Mouse (Mus musculus): ENCODE measurements around the gene Meiob. TPM values are rescaled to one million over a fixed set of nuclear protein-coding genes. Genes with fewer than 3 reads are reported as not detected.

The Meiob gene
- total and polyA plus RNA-seq, 2 experiments from 2014 or later, result not detected

DNA sequence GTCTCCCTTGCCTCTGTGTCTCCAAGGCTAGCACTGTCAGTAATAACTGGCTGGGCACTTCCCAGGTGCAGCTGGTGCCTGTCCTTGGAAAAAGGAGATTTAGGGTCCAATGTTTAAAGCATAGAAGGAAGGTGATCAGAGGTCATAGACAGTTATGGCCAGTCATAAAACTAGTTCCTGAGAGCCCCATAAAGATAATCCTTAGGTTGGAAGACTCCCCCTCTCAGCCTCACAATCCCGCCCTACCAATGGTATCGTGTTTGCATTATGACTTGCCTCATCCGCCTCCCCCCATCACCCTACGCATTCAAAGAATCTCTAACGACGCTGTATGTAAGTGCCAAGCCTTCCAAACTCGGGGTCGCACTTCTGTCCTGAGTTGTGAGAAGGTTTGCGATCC lies 40.4 kb downstream of the Meiob start:
- no peaks in the 10 kb centered on the region for H3K36me3 ChIP-seq (ENCODE audit: insufficient read depth, low read length)
- no peak overlapping the region for H3K4me3 ChIP-seq (ENCODE audit: low read length)
- no peak overlapping the region for H3K4me2 ChIP-seq (ENCODE audit: low read depth, low read length)
- WGBS, result 68% methylated on average over 9 of the region's 9 CpGs
- TF ChIP-seq CTCF (IDR thresholded peaks at IDR 0.05; ENCODE audit: low read depth), result no peak
- ATAC-seq, result no peak
- H3K4me1 ChIP-seq (ENCODE audit: insufficient read depth, low read length), result peaks cover 10% of the 10 kb centered on the region; the same call in 1 of the 2 replicates
- no peak for DNase-seq (ENCODE audit: low spot score)
- H3K27ac ChIP-seq, result no peak overlapping the region
- H3K9ac ChIP-seq (replicated peaks; ENCODE audit: low read length), result no peak overlapping the region
- H3K9me3 ChIP-seq (ENCODE audit: low read length), result no peaks in the 10 kb centered on the region
- no peaks in the 10 kb centered on the region for H3K27me3 ChIP-seq (ENCODE audit: insufficient read depth, low read length)

- Histone ChIP-seq H3K27me3 (ENCODE audit: insufficient read depth, low read length) (no peaks in the 10 kb centered on the region), H3K4me3 (ENCODE audit: low read length) (no peak overlapping the region), H3K9ac (replicated peaks; ENCODE audit: low read length) (no peak overlapping the region), H3K9me3 (ENCODE audit: low read length) (no peaks in the 10 kb centered on the region), H3K27ac (no peak overlapping the region), H3K36me3 (ENCODE audit: insufficient read depth, low read length) (no peaks in the 10 kb centered on the region), H3K4me1 (ENCODE audit: insufficient read depth, low read length) (peaks cover 14% of the 10 kb centered on the region), H3K4me2 (ENCODE audit: low read depth, low read length) (no peak overlapping the region)
- WGBS, result 100% methylated on average over 1 of the region's 1 CpGs
- TF ChIP-seq CTCF (IDR thresholded peaks at IDR 0.05; ENCODE audit: low read depth), result no peak
- DNase-seq (ENCODE audit: low spot score) (no peak), ATAC-seq (no peak)
Observed at GRCm38 (mm10) chr17:24847386-24847785, 43.3 kb downstream of the Meiob start.

GRCm38 (mm10) chr17:24848600-24849031 lies 44.5 kb downstream of the Meiob start:
- Histone ChIP-seq H3K4me3 (ENCODE audit: low read length) (peak overlapping the region; percentile 85; the same call in 1 of the 2 replicates), H3K27ac (no peak overlapping the region), H3K4me1 (ENCODE audit: insufficient read depth, low read length) (peaks cover 14% of the 10 kb centered on the region), H3K9ac (replicated peaks; ENCODE audit: low read length) (no peak overlapping the region), H3K27me3 (ENCODE audit: insufficient read depth, low read length) (no peaks in the 10 kb centered on the region), H3K4me2 (ENCODE audit: low read depth, low read length) (peak overlapping the region; percentile 82), H3K9me3 (ENCODE audit: low read length) (no peaks in the 10 kb centered on the region), H3K36me3 (ENCODE audit: insufficient read depth, low read length) (peaks cover 6% of the 10 kb centered on the region)
- ATAC-seq (no peak), DNase-seq (ENCODE audit: low spot score) (no peak)
- no peak for TF ChIP-seq CTCF (IDR thresholded peaks at IDR 0.05; ENCODE audit: low read depth)

GRCm38 (mm10) chr17:24849733-24850064 lies 45.6 kb downstream of the Meiob start:
- DNase-seq (ENCODE audit: low spot score), result no peak
- H3K36me3 ChIP-seq (ENCODE audit: insufficient read depth, low read length), result peaks cover 7% of the 10 kb centered on the region
- H3K4me2 ChIP-seq (ENCODE audit: low read depth, low read length), result peak overlapping the region; percentile 82
- under 1% methylated on average over 21 of the region's 21 CpGs for WGBS
- H3K9ac ChIP-seq (replicated peaks; ENCODE audit: low read length), result peak overlapping the region; percentile 63
- peaks cover 14% of the 10 kb centered on the region for H3K4me1 ChIP-seq (ENCODE audit: insufficient read depth, low read length)
- H3K27ac ChIP-seq, result peak overlapping the region; percentile 90
- peak; percentile 72 for TF ChIP-seq CTCF (IDR thresholded peaks at IDR 0.05; ENCODE audit: low read depth)
- H3K4me3 ChIP-seq (ENCODE audit: low read length), result peak overlapping the region; percentile 85
- no peaks in the 10 kb centered on the region for H3K27me3 ChIP-seq (ENCODE audit: insufficient read depth, low read length)
- no peak; the same call in 1 of the 2 replicates for ATAC-seq
- no peaks in the 10 kb centered on the region for H3K9me3 ChIP-seq (ENCODE audit: low read length)

DNA sequence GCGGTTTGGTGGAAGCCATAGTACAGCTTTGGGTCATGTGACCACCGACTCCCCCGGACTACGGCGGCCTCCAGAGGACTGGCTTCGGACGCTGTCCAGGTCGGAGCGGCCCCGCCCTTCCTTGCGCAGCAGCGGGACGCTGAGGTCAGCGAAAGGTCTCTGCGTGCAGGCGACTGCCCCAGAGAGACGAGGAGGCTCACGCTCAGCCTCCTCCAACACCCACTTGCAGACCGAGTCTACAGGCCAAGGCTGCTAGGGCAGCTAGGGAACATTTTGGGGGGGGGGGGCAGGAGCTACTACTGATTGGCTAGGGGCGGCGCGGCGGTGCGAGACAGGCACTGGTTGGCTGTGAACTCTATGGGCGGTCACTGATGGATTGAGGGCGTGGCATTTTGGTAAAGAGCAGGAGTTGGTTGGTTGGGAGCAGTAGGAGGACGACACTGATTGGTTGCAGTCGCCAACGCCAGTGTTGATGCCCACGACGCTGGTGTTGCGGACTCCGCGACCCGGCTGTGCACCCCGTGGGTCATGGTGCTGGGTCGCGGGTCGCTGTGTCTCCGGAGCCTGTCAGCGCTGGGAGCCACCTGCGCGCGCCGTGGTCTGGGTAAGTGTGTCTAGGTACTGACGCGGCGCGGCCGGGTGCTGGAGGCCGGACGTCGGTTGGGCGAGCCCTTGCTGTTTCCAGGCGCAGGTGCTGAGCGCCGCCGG lies 46.1 kb downstream of the Meiob start, which contains the start of gene Fahd1:
TSS of gene Fahd1 (minus strand) at position 300 of the 708 bp plus-strand sequence.
- Histone ChIP-seq H3K36me3 (ENCODE audit: insufficient read depth, low read length) (peaks cover 7% of the 10 kb centered on the region), H3K9ac (replicated peaks; ENCODE audit: low read length) (peak within 1 kb of the TSS; percentile 63)
- under 1% methylated on average over 58 of the region's 58 CpGs for WGBS

GRCm38 (mm10) chr17:24850773-24851127 lies 46.7 kb downstream of the Meiob start:
- Histone ChIP-seq H3K4me3 (ENCODE audit: low read length) (peak overlapping the region; percentile 85), H3K9me3 (ENCODE audit: low read length) (no peaks in the 10 kb centered on the region), H3K9ac (replicated peaks; ENCODE audit: low read length) (peak overlapping the region; percentile 63), H3K36me3 (ENCODE audit: insufficient read depth, low read length) (peaks cover 8% of the 10 kb centered on the region), H3K4me1 (ENCODE audit: insufficient read depth, low read length) (peaks cover 14% of the 10 kb centered on the region), H3K27ac (peak overlapping the region; percentile 90), H3K4me2 (ENCODE audit: low read depth, low read length) (peak overlapping the region; percentile 82), H3K27me3 (ENCODE audit: insufficient read depth, low read length) (no peaks in the 10 kb centered on the region)
- no peak; the same call in 1 of the 2 replicates for TF ChIP-seq CTCF (IDR thresholded peaks at IDR 0.05; ENCODE audit: low read depth)
- DNase-seq (ENCODE audit: low spot score) (no peak), ATAC-seq (no peak)
- under 1% methylated on average over 20 of the region's 20 CpGs for WGBS

More for the DNA sequence above, 46.1 kb downstream of the Meiob start, which contains the start of gene Fahd1:
- ATAC-seq (peak; percentile 99), DNase-seq (ENCODE audit: low spot score) (peak; percentile 98)
- H3K4me1 ChIP-seq (ENCODE audit: insufficient read depth, low read length), result peaks cover 14% of the 10 kb centered on the region
- H3K27me3 ChIP-seq (ENCODE audit: insufficient read depth, low read length), result no peaks in the 10 kb centered on the region
- no peaks in the 10 kb centered on the region for H3K9me3 ChIP-seq (ENCODE audit: low read length)
- peak within 1 kb of the TSS; percentile 82 for H3K4me2 ChIP-seq (ENCODE audit: low read depth, low read length)
- peak within 1 kb of the TSS; percentile 90 for H3K27ac ChIP-seq
- TF ChIP-seq CTCF (IDR thresholded peaks at IDR 0.05; ENCODE audit: low read depth), result no peak
- H3K4me3 ChIP-seq (ENCODE audit: low read length), result peak within 1 kb of the TSS; percentile 85

Data from hindbrain, postnatal 0 days (tissue).